Mouse (Mus musculus) embryonic fibroblast, embryonic 13.5 days (primary cell): ENCODE measurements around the gene Hspbap1.

Experiments used
- CTCF ChIP-seq: IDR thresholded peaks from 2 replicates; pipeline ENCODE4 v1.5.1; 2011; ENCODE audit warnings: mild to moderate bottlenecking, control low read depth, low read length, moderate library complexity, borderline replicate concordance; ENCODE audit not compliant: insufficient read depth
- POLR2A ChIP-seq: IDR thresholded peaks from 2 replicates; pipeline ENCODE4 v1.6.1; 2011; ENCODE audit warnings: low read depth, mild to moderate bottlenecking, control low read depth, low read length, moderate library complexity

DNA sequence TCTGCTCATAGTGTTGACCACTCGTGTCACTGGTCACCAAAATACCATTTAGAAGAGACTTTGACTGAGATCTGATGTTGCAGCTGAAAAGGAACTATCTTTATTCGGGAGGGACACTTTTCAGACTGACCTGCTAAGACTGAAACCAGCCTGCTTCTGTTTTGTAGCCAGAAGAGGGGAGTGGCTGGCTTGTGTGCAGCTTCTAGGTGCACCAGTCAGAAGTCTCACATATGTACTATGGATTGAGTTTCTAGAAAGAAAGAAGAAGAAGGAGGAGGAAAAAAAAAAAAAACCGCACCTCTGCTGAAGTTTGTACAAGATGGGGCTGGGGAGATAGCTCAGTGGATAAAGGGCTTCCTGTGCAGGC, 13.0 kb downstream of the Hspbap1 start:
- TF ChIP-seq CTCF (no peak), POLR2A (no peak)
